Mouse (Mus musculus) G1E (cell line): ENCODE results near the gene Dnase1l3.

Source experiments
- CTCF ChIP-seq: IDR thresholded peaks from 2 replicates; pipeline ENCODE4 v1.5.1; 2012; ENCODE audit warnings: low read depth, low read length, inconsistent platforms, mixed read lengths
- GATA1 ChIP-seq: IDR thresholded peaks from 2 replicates; pipeline ENCODE4 v1.6.1; 2012; ENCODE audit warnings: borderline replicate concordance, low read length, inconsistent platforms, mixed read lengths
- TAL1 ChIP-seq: conservative IDR thresholded peaks from 2 replicates; pipeline ENCODE4 v1.6.1; 2012; ENCODE audit warnings: low read depth, low read length, inconsistent platforms, mixed read lengths

GRCm38 (mm10) chr14:8000247-8000646 lies 5.9 kb upstream of the Dnase1l3 start:
- TF ChIP-seq CTCF (no peak), TAL1 (no peak), GATA1 (no peak)
